Mouse (Mus musculus): Measurements from ENCODE around the gene Dennd1a. TPM values are rescaled to one million over a fixed set of nuclear protein-coding genes. Genes with fewer than 3 reads are reported as not detected.

The Dennd1a gene
- total RNA-seq, 1 experiment from 2014 or later: 35.3 TPM

DNA sequence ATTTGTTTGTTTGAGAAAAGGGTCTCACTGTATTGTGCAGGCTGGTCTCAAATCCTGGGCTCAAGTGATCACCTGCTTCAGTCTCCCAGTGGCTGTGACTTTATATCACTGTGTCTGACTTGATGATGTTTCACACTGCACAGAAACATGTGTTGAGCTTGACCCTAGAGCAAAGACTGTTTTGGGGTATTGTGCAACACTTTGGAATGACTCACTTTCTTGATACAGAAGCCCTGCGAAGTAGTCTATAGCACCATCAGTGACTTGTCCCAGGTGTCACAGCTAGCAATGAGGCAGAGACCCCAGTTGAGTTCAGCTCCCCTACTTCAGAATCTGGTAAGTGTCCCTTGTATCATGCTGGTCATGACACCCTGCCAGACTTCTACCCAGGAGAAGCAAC lies 429.7 kb downstream of the Dennd1a start:
- ATAC-seq (ENCODE audit: extremely low read depth, insufficient number of reproducible peaks, low FRiP score, poor library complexity, severe bottlenecking): no peak

DNA sequence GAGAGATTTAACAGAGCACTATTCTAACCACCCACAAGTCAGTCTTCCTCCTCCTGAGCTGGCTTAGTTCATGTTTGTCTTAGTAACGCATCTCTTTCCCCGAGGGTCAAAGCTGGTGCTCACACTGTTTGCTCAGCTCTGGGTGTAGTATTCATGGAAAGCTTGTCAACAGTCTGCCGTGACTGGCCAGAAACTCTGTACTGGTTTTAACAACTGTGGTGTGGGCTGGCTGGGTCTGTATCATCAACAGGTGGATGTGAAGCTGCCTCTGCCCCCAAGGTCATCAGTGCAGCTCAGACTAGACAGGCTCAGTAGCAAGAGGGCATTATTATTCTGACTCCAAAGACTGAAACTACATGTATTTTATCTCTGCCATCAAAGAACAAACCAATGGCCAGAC lies 430.2 kb downstream of the Dennd1a start:
- ATAC-seq (ENCODE audit: extremely low read depth, insufficient number of reproducible peaks, low FRiP score, poor library complexity, severe bottlenecking): no peak

DNA sequence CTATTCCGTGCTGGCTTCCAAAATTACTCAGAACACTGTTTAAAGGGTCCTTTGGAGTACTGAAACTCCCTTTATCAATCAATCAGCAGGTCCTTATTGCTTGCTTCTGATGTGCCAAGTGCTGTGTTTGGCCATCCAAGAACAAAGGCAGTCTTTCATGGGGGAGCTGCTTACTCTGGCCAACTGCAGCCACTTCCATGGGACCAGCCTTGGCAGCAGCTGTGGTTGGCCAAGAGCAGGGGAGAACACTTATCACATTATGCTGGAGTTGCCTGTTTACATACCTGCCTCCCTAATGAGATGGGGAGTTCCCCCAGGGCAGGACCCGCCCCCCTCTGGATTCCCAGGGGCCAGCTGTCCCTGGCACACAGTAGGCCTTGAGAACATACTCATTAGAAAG lies 432.0 kb downstream of the Dennd1a start:
- ATAC-seq (ENCODE audit: extremely low read depth, insufficient number of reproducible peaks, low FRiP score, poor library complexity, severe bottlenecking): no peak

DNA sequence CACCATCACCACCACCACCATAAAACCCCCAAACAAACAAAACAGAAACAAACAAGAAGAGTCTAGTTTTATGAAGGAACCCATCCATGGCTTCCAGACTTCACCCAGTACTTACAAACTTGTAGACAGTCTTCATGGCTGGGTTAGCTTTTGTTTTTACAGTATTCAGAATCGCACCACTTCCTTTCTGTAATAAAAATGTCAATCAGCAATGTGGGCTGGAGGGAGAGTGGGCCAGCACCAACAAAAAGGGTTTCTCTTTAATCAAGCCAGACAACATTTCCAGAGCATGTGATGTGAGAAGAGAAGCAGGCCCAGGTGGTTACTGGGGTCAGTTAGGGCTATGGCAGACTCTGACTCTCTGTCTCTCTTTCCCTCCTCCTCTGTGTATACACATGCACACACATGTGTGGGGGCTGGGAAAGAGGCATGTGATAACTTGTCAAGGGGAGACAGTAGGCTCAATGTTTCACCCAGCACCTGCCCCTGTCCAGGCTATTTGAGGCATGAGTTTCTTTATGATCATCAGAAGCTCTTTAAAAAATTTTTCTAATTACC lies 433.2 kb downstream of the Dennd1a start:
- no peak for ATAC-seq (ENCODE audit: extremely low read depth, insufficient number of reproducible peaks, low FRiP score, poor library complexity, severe bottlenecking)

DNA sequence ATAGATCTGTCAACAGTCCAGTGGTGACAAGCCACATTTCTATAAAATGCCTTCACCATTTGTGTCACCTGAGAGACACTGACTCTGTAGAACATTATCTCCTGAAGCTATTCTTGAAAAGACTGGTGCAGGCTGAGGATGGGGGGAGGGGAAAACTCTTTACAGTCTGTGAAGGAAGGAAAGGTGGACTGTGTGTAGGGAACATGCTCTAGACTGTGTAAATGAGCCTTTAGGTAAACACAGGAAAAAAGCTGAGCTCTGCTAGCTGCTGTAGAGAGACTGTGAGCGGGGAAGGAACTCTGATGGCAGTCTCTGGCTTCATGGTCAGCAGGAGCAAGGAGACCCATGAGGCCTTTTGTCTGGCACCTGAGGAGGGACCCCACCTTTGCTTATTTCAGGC lies 436.6 kb downstream of the Dennd1a start:
- no peak for ATAC-seq (ENCODE audit: extremely low read depth, insufficient number of reproducible peaks, low FRiP score, poor library complexity, severe bottlenecking)

DNA sequence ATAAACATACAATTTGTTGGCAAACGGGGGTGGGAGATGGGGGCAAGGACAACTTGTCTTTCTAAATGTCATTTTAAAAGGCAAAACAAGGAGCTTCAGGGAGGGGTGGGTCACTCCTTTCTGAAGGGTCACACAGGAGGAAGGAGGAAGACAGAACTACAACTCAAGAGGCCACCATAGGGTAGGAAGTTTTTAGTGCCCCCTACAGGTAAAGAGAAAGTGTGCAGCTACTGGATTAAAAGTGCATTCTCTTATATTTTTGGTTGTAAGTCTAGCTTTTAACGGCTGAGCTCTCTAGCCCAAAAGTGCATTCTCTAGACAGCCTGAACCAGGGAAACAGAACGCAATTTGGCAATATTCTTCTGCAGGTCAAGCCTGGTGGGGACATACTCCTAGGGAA lies 437.8 kb downstream of the Dennd1a start:
- no peak for ATAC-seq (ENCODE audit: extremely low read depth, insufficient number of reproducible peaks, low FRiP score, poor library complexity, severe bottlenecking)

DNA sequence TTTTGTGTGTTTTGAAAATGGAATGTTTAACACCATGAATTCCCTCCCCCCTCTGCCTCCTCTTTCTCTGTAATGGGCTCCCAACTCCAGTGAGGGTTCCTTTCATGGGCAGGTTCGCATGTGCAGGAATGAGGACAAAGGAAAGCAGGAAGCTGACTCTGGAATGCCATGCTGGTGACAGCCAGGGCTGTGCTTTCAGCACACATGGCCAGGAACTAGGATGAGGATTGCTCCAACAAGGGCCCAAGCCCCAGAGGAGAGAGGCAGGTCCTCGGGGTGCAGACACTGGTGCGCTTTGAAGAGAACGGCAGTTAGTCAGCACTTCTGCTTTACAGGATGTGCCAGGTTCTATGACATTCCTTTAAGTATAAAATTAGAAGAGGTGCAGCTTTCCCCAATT lies 444.5 kb downstream of the Dennd1a start:
- no peak for ATAC-seq (ENCODE audit: extremely low read depth, insufficient number of reproducible peaks, low FRiP score, poor library complexity, severe bottlenecking)

DNA sequence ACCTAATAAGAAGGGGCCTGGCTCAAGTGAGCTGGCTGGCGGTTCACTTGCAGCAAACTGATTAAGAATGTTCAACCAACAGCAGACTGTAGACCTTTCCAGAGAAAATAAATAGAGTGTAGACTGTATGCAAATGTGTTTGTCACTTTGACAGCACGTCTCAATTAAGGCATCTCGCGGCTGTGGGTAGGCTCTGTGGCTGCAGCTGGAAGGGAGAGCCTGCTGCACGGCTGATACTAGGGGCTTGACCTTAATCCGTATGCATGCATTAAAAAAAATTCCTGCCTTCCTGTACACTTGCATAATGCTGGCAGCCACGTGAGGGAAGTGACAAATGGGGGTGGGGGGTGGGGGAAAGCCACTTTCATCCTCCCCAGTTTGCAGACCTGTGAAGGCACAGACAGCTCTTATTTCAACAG lies 445.0 kb downstream of the Dennd1a start:
- no peak for ATAC-seq (ENCODE audit: extremely low read depth, insufficient number of reproducible peaks, low FRiP score, poor library complexity, severe bottlenecking)

DNA sequence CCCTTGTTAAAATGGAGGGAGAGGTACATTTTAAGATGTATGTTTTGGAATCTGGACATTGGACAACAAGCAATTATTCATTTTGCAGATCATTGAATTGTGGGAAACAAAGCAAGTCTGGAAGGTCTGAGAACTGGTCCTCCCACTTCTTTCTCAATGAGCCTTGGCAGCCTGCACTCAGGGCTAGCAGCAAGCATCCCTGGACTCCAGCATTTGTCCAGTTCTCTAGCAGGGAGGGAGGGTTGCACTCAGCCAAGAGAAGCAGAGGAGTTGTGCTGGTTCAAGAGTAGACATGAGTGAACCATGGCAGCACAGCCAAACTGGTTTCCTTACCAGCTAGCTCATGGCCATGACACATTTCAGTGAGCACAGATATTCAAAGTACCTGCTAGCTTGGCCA lies 447.3 kb downstream of the Dennd1a start:
- ATAC-seq (ENCODE audit: extremely low read depth, insufficient number of reproducible peaks, low FRiP score, poor library complexity, severe bottlenecking): no peak

DNA sequence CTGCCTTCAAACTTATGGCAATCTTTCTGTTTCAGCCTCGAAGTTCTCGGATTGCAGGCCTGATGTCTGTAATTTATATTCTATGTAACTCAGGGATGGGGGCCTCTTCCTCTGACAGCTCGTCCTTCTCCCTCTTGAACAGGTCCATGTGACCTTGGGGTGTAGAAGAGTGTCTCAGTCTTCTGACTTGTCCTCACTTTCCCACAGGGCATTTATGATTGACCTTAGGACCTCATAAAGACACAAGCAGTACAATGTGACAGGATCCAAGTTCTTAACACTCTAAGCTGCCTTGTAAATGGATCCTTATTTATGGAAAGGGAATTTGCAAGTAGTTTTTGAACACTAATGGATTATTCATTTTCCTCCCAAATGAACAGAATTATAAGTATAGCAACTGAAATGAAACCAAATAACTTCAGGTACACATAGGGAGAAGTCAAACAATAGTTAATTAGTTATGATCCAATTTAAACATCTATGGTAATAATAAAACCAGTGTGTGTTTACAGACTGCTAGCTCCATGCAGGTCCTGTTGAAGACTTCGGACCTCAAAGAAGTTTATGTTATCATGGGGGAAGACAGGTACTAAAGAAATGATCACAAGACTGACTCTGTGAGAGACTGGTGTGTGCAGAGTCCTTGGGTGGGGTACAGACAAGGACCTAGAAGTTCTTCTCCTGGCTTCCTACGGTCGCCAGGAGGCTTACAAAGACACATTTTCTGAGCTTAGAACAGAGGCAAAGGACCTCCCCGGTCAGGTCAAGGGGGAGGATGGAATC lies 448.8 kb downstream of the Dennd1a start:
- no peak for ATAC-seq (ENCODE audit: extremely low read depth, insufficient number of reproducible peaks, low FRiP score, poor library complexity, severe bottlenecking)

DNA sequence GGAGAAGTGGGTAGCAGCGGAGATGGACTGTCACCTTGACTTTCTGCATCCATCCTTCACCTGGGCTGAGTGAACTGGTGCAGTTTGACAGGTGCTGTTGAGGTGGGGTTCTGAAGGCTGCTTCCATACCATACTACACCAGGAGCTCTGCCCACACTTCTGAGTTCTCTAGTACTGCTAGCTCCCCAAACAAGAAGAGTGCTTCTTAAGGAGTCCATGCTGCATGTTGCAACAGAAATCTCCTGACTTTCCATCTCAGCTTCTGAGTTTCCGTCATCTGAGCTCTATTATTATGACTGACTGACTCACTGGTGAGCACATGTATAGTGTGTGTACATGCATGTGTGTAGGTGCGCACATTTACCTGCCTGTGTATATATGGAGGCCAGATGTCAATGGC lies 449.6 kb downstream of the Dennd1a start:
- no peak for ATAC-seq (ENCODE audit: extremely low read depth, insufficient number of reproducible peaks, low FRiP score, poor library complexity, severe bottlenecking)

DNA sequence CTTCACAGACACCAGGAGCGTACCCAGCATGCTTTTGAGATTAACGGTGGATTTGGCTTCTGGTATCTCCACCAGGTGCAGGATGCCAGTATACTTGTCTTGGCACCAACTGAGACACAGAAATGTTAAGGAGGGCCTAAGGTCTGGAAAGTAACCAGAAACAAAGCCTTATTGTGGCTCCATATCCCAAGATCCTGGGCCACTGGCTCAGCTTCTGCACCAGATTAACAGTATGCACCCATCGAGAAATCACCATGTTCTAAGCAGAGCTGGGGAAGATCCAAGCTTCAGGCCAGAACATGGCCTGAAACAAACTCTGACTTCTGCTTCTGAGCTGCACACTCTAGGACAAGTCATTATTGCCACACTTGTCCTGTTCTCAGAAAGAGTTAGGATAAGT lies 450.3 kb downstream of the Dennd1a start:
- ATAC-seq (ENCODE audit: extremely low read depth, insufficient number of reproducible peaks, low FRiP score, poor library complexity, severe bottlenecking): no peak

DNA sequence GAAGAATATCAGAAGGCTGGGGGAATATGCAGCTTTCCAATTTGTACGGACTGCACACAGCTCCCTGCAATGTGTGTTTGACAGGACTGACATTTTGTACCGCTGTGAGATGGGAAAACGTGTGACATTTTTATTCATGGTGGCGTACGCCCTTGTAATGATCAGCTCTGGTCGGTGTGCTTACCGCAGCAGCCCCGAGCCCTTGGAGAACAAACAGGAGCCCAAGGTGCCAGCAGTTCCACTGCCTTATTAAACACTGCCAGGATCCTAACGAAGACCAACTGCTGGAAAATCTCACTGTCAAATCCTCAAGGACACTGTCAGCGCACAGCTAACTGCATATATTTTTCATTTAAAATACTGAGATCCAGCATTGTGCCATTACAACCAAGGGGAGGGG lies 454.9 kb downstream of the Dennd1a start:
- ATAC-seq (ENCODE audit: extremely low read depth, insufficient number of reproducible peaks, low FRiP score, poor library complexity, severe bottlenecking): no peak

DNA sequence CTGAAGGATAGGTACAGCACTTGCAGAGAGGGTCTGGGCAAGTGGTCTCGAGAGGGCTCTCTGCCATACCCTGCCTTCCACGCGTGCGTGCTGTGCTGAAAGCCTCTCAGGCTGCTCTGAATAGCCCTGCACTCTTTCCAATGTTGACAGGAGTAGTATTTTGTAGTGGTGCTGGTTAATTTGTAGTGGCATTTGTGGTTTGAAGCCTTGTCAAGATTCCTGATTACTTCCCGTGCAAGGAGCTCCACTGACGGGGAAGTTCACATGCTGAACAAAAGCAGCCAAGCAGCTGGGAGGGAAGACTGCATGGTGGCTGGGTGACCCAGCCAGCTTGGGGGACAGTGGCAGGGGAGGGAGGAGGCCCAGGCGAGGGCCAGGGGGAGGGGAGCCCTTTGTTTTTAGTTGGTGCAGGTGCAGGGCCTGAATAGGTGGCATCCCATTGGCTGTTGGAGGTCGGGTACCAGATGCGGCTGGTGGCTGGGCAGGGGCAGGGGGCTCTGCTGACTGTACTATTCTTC lies 457.4 kb downstream of the Dennd1a start:
- no peak for ATAC-seq (ENCODE audit: extremely low read depth, insufficient number of reproducible peaks, low FRiP score, poor library complexity, severe bottlenecking)

DNA sequence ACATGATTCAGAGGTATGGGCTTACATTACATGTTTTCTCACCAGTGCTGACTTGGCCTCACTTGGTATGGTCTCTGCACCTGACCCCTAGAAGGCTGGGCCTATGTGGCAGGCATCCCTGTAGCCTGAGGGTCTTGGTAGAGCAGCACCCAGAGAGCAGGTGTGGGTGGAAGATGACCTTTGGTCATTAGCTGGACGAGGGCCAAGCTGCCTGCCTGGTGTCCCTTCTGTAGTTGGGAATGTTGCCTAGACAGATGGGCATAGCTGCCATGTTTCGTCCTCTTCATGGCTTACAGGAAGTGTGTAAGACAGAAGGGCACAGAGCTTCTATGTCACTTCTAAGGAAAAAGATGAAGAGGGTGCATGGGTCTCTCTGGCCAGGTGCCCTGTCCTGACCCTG lies 463.4 kb downstream of the Dennd1a start:
- no peak for ATAC-seq (ENCODE audit: extremely low read depth, insufficient number of reproducible peaks, low FRiP score, poor library complexity, severe bottlenecking)

DNA sequence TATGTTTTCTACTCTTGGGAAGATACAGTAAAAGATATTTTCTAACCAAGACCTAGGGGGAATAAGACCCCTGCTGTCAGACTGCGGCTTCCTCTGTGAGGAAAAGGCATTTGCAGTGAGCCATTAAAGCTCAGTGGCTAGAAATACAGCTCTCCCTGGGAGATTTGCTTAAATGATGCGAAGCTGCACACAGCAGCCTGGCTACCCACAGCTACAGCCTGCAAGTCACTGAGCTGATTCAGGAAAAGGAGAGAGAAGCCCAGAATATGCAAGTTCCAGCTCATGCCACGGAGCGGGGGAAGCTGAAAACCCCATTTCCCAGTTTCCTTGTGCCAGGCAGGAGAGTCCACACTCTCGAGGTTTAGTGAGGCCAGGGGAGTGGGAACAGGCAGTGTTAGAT lies 465.1 kb downstream of the Dennd1a start:
- ATAC-seq (ENCODE audit: extremely low read depth, insufficient number of reproducible peaks, low FRiP score, poor library complexity, severe bottlenecking): no peak

DNA sequence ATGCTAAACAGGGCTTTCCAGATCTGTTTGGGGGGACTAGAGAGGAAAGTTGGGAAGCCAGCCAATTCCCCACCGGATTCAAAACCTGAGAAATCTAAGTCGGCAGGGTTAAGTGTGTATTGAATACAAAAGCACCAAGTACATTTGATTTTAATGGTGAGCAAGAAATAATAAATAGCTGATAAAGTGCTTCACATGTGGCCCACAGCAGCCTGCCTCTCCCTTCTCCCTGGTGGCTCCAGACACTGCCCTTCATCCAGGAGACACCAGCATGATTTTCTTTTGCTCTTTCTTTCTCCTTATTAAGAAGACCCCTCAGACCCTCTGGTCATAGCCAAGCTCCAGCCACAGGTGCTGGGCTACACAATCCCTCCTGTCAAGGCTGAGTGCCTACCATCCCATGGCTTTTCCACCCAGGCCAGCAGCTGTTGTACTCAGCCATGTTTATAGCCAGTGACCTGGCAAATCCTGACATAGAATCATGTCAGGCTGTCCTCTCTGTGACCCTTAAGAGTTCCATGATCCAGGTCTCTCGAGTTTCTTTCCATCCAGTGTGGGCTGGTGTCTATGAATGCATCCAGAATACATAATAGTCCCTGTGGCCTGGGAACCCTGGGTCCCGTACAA lies 467.6 kb downstream of the Dennd1a start:
- ATAC-seq (ENCODE audit: extremely low read depth, insufficient number of reproducible peaks, low FRiP score, poor library complexity, severe bottlenecking): no peak

DNA sequence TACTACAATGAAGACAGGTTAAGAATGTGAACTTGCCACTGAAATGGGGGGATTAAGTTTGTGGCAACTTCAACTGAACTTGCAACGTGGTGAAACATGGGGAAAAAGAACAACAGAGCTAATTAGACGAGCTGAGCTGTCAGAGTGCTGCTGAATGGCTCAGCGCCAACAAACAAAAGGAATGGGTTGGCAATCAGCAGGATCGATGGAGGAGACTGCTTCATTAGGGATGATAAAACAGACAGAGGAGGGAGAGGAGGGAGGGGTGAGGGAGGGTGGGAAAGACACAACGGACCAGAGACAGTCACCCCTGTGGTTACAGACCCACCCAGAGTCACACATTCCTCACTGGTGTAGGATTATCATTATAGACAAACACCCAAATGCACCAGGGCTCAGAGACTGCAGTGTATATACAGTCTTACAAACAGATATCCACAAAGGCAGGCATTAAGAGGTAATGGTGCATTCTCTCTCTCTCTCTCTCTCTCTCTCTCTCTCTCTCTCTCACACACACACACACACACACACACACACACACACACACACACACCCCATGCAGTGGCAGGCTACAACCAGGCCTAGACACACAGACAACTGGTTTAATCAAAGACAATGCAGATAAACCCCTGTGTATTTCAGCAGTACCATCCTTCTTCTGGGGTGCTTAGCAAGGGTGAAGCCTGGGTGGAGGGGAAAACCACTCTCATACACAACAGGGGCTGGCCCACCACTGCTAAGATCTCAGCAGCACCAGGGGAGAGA lies 468.2 kb downstream of the Dennd1a start:
- no peak for ATAC-seq (ENCODE audit: extremely low read depth, insufficient number of reproducible peaks, low FRiP score, poor library complexity, severe bottlenecking)

DNA sequence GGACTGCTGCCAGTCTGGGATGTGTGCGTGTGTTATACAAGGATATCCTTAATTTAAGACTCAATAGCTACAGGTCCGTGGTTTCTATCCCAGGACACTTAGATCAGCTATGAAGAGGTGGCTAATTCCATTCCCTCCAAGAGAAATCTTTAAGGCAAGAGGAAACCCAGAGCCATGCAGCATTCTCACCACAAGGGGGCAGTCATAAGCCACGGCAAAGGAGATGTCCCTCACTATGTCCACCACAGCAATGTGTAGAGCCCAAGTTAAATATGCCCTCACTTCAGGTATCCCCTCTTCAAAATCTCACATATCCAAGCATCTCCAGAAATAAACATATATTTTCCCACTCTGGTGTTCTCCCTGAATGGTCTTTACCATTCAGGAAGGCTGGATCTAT lies 471.5 kb downstream of the Dennd1a start:
- no peak; the same call in 1 of the 2 replicates for ATAC-seq (ENCODE audit: extremely low read depth, insufficient number of reproducible peaks, low FRiP score, poor library complexity, severe bottlenecking)

Data from neutrophil, adult 5-6 weeks (primary cell).